ENCODE assay signal across 27 mouse cellular contexts in genomic region chr1:182518811-182519210, GRCm38 (mm10). TPM values are rescaled to one million over a fixed set of nuclear protein-coding genes. Genes with fewer than 3 reads are reported as not detected.
A peak's percentile ranks its signal among the peaks of the same experiment; 100 is the strongest.
DNase-seq lines count a peak whose midpoint lies in the region; ATAC-seq and TF ChIP-seq lines count a peak whose summit lies in the region.
"Had no signal": no experiment of that assay in that cellular context is flagged by ENCODE, and none has a peak within 500 bp of the region (broad histone marks: within the 10 kb centered on the region; RNA-seq: fewer than 3 reads in every experiment).

No protein-coding gene starts in this region.

- H3K4me1 ChIP-seq in heart, embryonic 15.5 days (replicated peaks), result peaks cover 51% of the 10 kb centered on the region
- peaks cover 57% of the 10 kb centered on the region for H3K4me1 ChIP-seq in embryonic facial prominence, embryonic 15.5 days
- H3K4me1 ChIP-seq in stomach, embryonic 16.5 days (ENCODE audit: control insufficient read depth, insufficient read depth, low read length), result peaks cover 44% of the 10 kb centered on the region

- intact Hi-C loops in gastrocnemius, adult 2 months (cut with DNase I), result no loop called here
- intact Hi-C loops in left cerebral cortex, postnatal 36 days (cut with DNase I), result no loop called here

- H3K9me3 ChIP-seq in heart, embryonic 15.5 days (replicated peaks), result no peaks in the 10 kb centered on the region
- H3K9me3 ChIP-seq in embryonic facial prominence, embryonic 15.5 days (replicated peaks), result no peaks in the 10 kb centered on the region
- no peaks in the 10 kb centered on the region for H3K9me3 ChIP-seq in stomach, embryonic 16.5 days (replicated peaks; ENCODE audit: control insufficient read depth, low read length)
- H3K9me3 ChIP-seq: midbrain, embryonic 15.5 days; neural tube, embryonic 13.5 days had no signal

- peak overlapping the region; percentile 95 for H3K27ac ChIP-seq in gastrocnemius, adult 2 months
- peak overlapping the region; percentile 83 for H3K27ac ChIP-seq in heart, embryonic 15.5 days
- H3K27ac ChIP-seq in embryonic facial prominence, embryonic 15.5 days (replicated peaks), result peak overlapping the region; percentile 91; the same call in 1 of the 2 replicates
- H3K27ac ChIP-seq in stomach, embryonic 16.5 days (ENCODE audit: low read length), result peak overlapping the region; percentile 12; the same call in 1 of the 2 replicates
- H3K27ac ChIP-seq: hindbrain, embryonic 14.5 days; liver, embryonic 14.5 days; midbrain, embryonic 15.5 days; neural tube, embryonic 13.5 days had no signal

- no peak for DNase-seq in gastrocnemius, adult 2 months
- no peak for DNase-seq in gastrocnemius, adult 18-20 months (ENCODE audit: low spot score)
- DNase-seq in heart, postnatal 4 days, result no peak
- DNase-seq in left cerebral cortex, postnatal 36 days (ENCODE audit: low spot score in 2 of 2), result no peak
- DNase-seq: adrenal gland, postnatal 25 days; cerebellum, adult 11 months; cerebellum, adult 9-11 months; gastrocnemius, postnatal 25 days; kidney, adult 18-20 months; kidney, postnatal 4 days; lung, embryonic 14.5 days; lung, postnatal 36 days; retina, postnatal 1 day had no signal

- no peak overlapping the region for H3K4me2 ChIP-seq in heart, embryonic 15.5 days
- H3K4me2 ChIP-seq in embryonic facial prominence, embryonic 15.5 days (replicated peaks), result no peak overlapping the region
- H3K4me2 ChIP-seq in stomach, embryonic 16.5 days (ENCODE audit: low read depth, low read length), result no peak overlapping the region
- H3K4me2 ChIP-seq: hindbrain, embryonic 14.5 days; lung, embryonic 14.5 days; midbrain, embryonic 15.5 days; neural tube, embryonic 13.5 days had no signal

- no peaks in the 10 kb centered on the region for H3K36me3 ChIP-seq in heart, embryonic 15.5 days
- 0 out of 2 replicates have a peak, but pooled peaks cover 7% of the 10 kb centered on the region for H3K36me3 ChIP-seq in embryonic facial prominence, embryonic 15.5 days
- no peaks in the 10 kb centered on the region for H3K36me3 ChIP-seq in stomach, embryonic 16.5 days (ENCODE audit: control insufficient read depth, insufficient read depth, low read length)
- H3K36me3 ChIP-seq: midbrain, embryonic 15.5 days; neural tube, embryonic 13.5 days had no signal

- no peak overlapping the region for H3K9ac ChIP-seq in heart, embryonic 15.5 days
- no peak overlapping the region for H3K9ac ChIP-seq in embryonic facial prominence, embryonic 15.5 days
- H3K9ac ChIP-seq in stomach, embryonic 16.5 days (ENCODE audit: low read length), result no peak overlapping the region
- H3K9ac ChIP-seq: hindbrain, embryonic 14.5 days; liver, embryonic 14.5 days; lung, embryonic 14.5 days; midbrain, embryonic 15.5 days; neural tube, embryonic 13.5 days had no signal

- no peak for TF ChIP-seq CTCF in gastrocnemius, adult 2 months (IDR thresholded peaks at IDR 0.05)

- H3K27me3 ChIP-seq in heart, embryonic 15.5 days, result no peaks in the 10 kb centered on the region
- no peaks in the 10 kb centered on the region for H3K27me3 ChIP-seq in embryonic facial prominence, embryonic 15.5 days
- H3K27me3 ChIP-seq in stomach, embryonic 16.5 days (ENCODE audit: control insufficient read depth, insufficient read depth, low read length), result no peaks in the 10 kb centered on the region

- no peak for ATAC-seq in heart, embryonic 15.5 days (replicated peaks; ENCODE audit: insufficient number of reproducible peaks, insufficient read depth, low FRiP score, low read depth)
- ATAC-seq in embryonic facial prominence, embryonic 15.5 days (ENCODE audit: insufficient number of reproducible peaks, low FRiP score, low TSS enrichment, low read depth), result no peak
- no peak for ATAC-seq in stomach, embryonic 16.5 days (ENCODE audit: insufficient read depth, low FRiP score)
- ATAC-seq: forebrain, embryonic 14.5 days; inflammation-experienced regulatory T-cells, adult 6 months; midbrain, embryonic 15.5 days had no signal

- WGBS in heart, embryonic 15.5 days, result 77% methylated on average over 6 of the region's 6 CpGs
- WGBS in embryonic facial prominence, embryonic 15.5 days, result 76% methylated on average over 6 of the region's 6 CpGs
- 85% methylated on average over 6 of the region's 6 CpGs for WGBS in stomach, embryonic 16.5 days

- no peak overlapping the region for H3K4me3 ChIP-seq in gastrocnemius, adult 2 months
- no peak overlapping the region for H3K4me3 ChIP-seq in heart, embryonic 15.5 days
- H3K4me3 ChIP-seq in embryonic facial prominence, embryonic 15.5 days (replicated peaks), result no peak overlapping the region
- H3K4me3 ChIP-seq in stomach, embryonic 16.5 days (replicated peaks; ENCODE audit: low read length), result no peak overlapping the region
- H3K4me3 ChIP-seq: erythroblast, embryonic 14.5 days; heart, adult 2 months; midbrain, embryonic 15.5 days; neural tube, embryonic 13.5 days had no signal

RNA-seq across cellular contexts. Expression of gene Capn2, which starts 1.4 kb away (rescaled TPM):
- total RNA-seq in gastrocnemius, adult 2 months (2021), result 10 to 100 TPM; 46.7 to 55.3 TPM
- total RNA-seq in gastrocnemius, adult 18-20 months (2021), result 10 to 100 TPM; 50.2 to 54.2 TPM
- 84.9 and 94.3 TPM in 2 replicates for polyA plus RNA-seq in heart, embryonic 15.5 days (2015; fragmentation: Nextera tagmentation; extraction: Ambion mirVana)
- total RNA-seq in heart, postnatal 4 days (2021), result 10 to 100 TPM; 86.6 to 89.9 TPM
- polyA plus RNA-seq in embryonic facial prominence, embryonic 15.5 days (2015; fragmentation: Nextera tagmentation; extraction: Ambion mirVana), result 132 and 134 TPM in 2 replicates
- 127 and 139 TPM in 2 replicates for polyA plus RNA-seq in stomach, embryonic 16.5 days (2015; fragmentation: Nextera tagmentation; extraction: Ambion mirVana)
- 10 to 100 TPM; 59.1 to 63.6 TPM for total RNA-seq in left cerebral cortex, postnatal 36 days (2021)

RNA-seq across cellular contexts. Expression of gene Capn8, which starts 46.0 kb away (rescaled TPM):
- not detected for total RNA-seq in gastrocnemius, adult 2 months (2021)
- total RNA-seq in gastrocnemius, adult 18-20 months (2021), result not detected
- not detected in 2 replicates for polyA plus RNA-seq in heart, embryonic 15.5 days (2015; fragmentation: Nextera tagmentation; extraction: Ambion mirVana)
- not detected for total RNA-seq in heart, postnatal 4 days (2021)
- 0.71 and 0.77 TPM in 2 replicates for polyA plus RNA-seq in embryonic facial prominence, embryonic 15.5 days (2015; fragmentation: Nextera tagmentation; extraction: Ambion mirVana)
- polyA plus RNA-seq in stomach, embryonic 16.5 days (2015; fragmentation: Nextera tagmentation; extraction: Ambion mirVana), result 3.3 and 4.9 TPM in 2 replicates
- not detected for total RNA-seq in left cerebral cortex, postnatal 36 days (2021)
- total RNA-seq: ES-E14; gastrocnemius, postnatal 25 days; heart, adult 2 months had no signal
- polyA plus RNA-seq: erythroblast, embryonic 14.5 days; heart, adult 2 months; hindbrain, embryonic 14.5 days; inflammation-experienced regulatory T-cells, adult 6 months; kidney, embryonic 16.5 days; lung, embryonic 14.5 days; spleen, adult 2 months had no signal

Comparison
In these comparisons a context has a peak if more than half of its experiments do, and no peak if none do; other contexts are left out.
1. H3K27ac ChIP-seq: peak in every context shown above with its lines; median percentile 95 in gastrocnemius, adult 2 months; 91 in embryonic facial prominence, embryonic 15.5 days; 83 in heart, embryonic 15.5 days; 12 in stomach, embryonic 16.5 days.